Comparison of ENCODE assay signal across 8 mouse cellular contexts in genomic region chr2:147364982-147365907, GRCm38 (mm10). TPM values are rescaled to one million over a fixed set of nuclear protein-coding genes. Genes with fewer than 3 reads are reported as not detected.
A peak's percentile ranks its signal among the peaks of the same experiment; 100 is the strongest.
DNase-seq lines count a peak whose midpoint lies in the region; ATAC-seq and TF ChIP-seq lines count a peak whose summit lies in the region.

No protein-coding gene starts in this region.

- H3K27me3 ChIP-seq in kidney, postnatal 0 days (ENCODE audit: insufficient read depth, low read length), result peaks cover 87% of the 10 kb centered on the region
- peaks cover 94% of the 10 kb centered on the region for H3K27me3 ChIP-seq in embryonic facial prominence, embryonic 14.5 days (replicated peaks; ENCODE audit: control insufficient read depth, insufficient read depth, low read length)
- peaks cover 73% of the 10 kb centered on the region for H3K27me3 ChIP-seq in hindbrain, embryonic 16.5 days (replicated peaks; ENCODE audit: control insufficient read depth, insufficient read depth, low read length)
- H3K27me3 ChIP-seq in neural tube, embryonic 13.5 days, result peaks cover 94% of the 10 kb centered on the region

- H3K4me3 ChIP-seq in kidney, postnatal 0 days (replicated peaks; ENCODE audit: low read depth, low read length), result peak overlapping the region; percentile 27
- peak overlapping the region; percentile 47 for H3K4me3 ChIP-seq in embryonic facial prominence, embryonic 14.5 days (ENCODE audit: low read depth, low read length)
- H3K4me3 ChIP-seq in hindbrain, embryonic 16.5 days (ENCODE audit: low read length), result peak overlapping the region; percentile 29
- peak overlapping the region; percentile 30 for H3K4me3 ChIP-seq in neural tube, embryonic 13.5 days

- no peak overlapping the region for H3K9ac ChIP-seq in kidney, postnatal 0 days (ENCODE audit: low read depth, low read length)
- peak overlapping the region; percentile 65 for H3K9ac ChIP-seq in embryonic facial prominence, embryonic 14.5 days (ENCODE audit: low read depth, low read length)
- no peak overlapping the region for H3K9ac ChIP-seq in hindbrain, embryonic 16.5 days (ENCODE audit: low read depth, low read length)
- H3K9ac ChIP-seq in neural tube, embryonic 13.5 days, result peak overlapping the region; percentile 49; the same call in 1 of the 2 replicates

- TF ChIP-seq CTCF in kidney, postnatal 0 days (IDR thresholded peaks at IDR 0.05; ENCODE audit: low read depth), result no peak

- H3K9me3 ChIP-seq in kidney, postnatal 0 days (replicated peaks; ENCODE audit: low read length), result no peaks in the 10 kb centered on the region
- H3K9me3 ChIP-seq in embryonic facial prominence, embryonic 14.5 days (ENCODE audit: control insufficient read depth, low read length), result no peaks in the 10 kb centered on the region
- 0 out of 2 replicates have a peak, but pooled peaks cover 3% of the 10 kb centered on the region for H3K9me3 ChIP-seq in hindbrain, embryonic 16.5 days (ENCODE audit: control insufficient read depth, low read length)
- H3K9me3 ChIP-seq in neural tube, embryonic 13.5 days, result no peaks in the 10 kb centered on the region

- H3K27ac ChIP-seq in kidney, postnatal 0 days, result no peak overlapping the region
- H3K27ac ChIP-seq in embryonic facial prominence, embryonic 14.5 days (replicated peaks; ENCODE audit: low read depth, low read length), result no peak overlapping the region
- no peak overlapping the region for H3K27ac ChIP-seq in hindbrain, embryonic 16.5 days (ENCODE audit: low read depth, low read length)
- no peak overlapping the region for H3K27ac ChIP-seq in neural tube, embryonic 13.5 days (replicated peaks)

- under 1% methylated on average over 68 of the region's 80 CpGs for WGBS in kidney, postnatal 0 days
- WGBS in embryonic facial prominence, embryonic 14.5 days, result under 1% methylated on average over 34 of the region's 80 CpGs
- 0% methylated on average over 52 of the region's 80 CpGs for WGBS in hindbrain, embryonic 16.5 days
- WGBS in neural tube, embryonic 13.5 days, result under 1% methylated on average over 80 of the region's 80 CpGs

- peak overlapping the region; percentile 49 for H3K4me2 ChIP-seq in kidney, postnatal 0 days (ENCODE audit: low read length)
- H3K4me2 ChIP-seq in embryonic facial prominence, embryonic 14.5 days (ENCODE audit: low read depth, low read length), result peak overlapping the region; percentile 60
- peak overlapping the region; percentile 52 for H3K4me2 ChIP-seq in hindbrain, embryonic 16.5 days (ENCODE audit: low read length)
- peak overlapping the region; percentile 43 for H3K4me2 ChIP-seq in neural tube, embryonic 13.5 days

- peak; percentile 22; the same call in 1 of the 2 replicates for ATAC-seq in kidney, postnatal 0 days (replicated peaks; ENCODE audit: low FRiP score, low read depth)
- peak; percentile 74 for ATAC-seq in embryonic facial prominence, embryonic 14.5 days (ENCODE audit: low read depth)
- ATAC-seq in hindbrain, embryonic 16.5 days, result peak; percentile 53
- peak; percentile 49 for ATAC-seq in neural tube, embryonic 13.5 days (ENCODE audit: low read depth)

- H3K4me1 ChIP-seq in kidney, postnatal 0 days (replicated peaks; ENCODE audit: insufficient read depth, low read length), result 0 out of 2 replicates have a peak, but pooled peaks cover 4% of the 10 kb centered on the region
- H3K4me1 ChIP-seq in embryonic facial prominence, embryonic 14.5 days (ENCODE audit: control insufficient read depth, insufficient read depth, low read length), result peaks cover 8% of the 10 kb centered on the region; the same call in 1 of the 2 replicates
- peaks cover 4% of the 10 kb centered on the region for H3K4me1 ChIP-seq in hindbrain, embryonic 16.5 days (ENCODE audit: control insufficient read depth, insufficient read depth, low read depth, low read length)
- H3K4me1 ChIP-seq in neural tube, embryonic 13.5 days (replicated peaks), result peaks cover 10% of the 10 kb centered on the region

- H3K36me3 ChIP-seq in kidney, postnatal 0 days (ENCODE audit: insufficient read depth, low read length), result no peaks in the 10 kb centered on the region
- no peaks in the 10 kb centered on the region for H3K36me3 ChIP-seq in embryonic facial prominence, embryonic 14.5 days (ENCODE audit: control insufficient read depth, insufficient read depth, low read length)
- H3K36me3 ChIP-seq in hindbrain, embryonic 16.5 days (ENCODE audit: control insufficient read depth, insufficient read depth, low read length), result no peaks in the 10 kb centered on the region
- no peaks in the 10 kb centered on the region for H3K36me3 ChIP-seq in neural tube, embryonic 13.5 days

- no peak for DNase-seq in kidney, postnatal 0 days (ENCODE audit: low spot score)
- no peak for DNase-seq in kidney, postnatal 25 days
- DNase-seq in embryonic facial prominence, embryonic 14.5 days (ENCODE audit: low spot score), result no peak
- DNase-seq in left cerebral cortex, adult 8-10 months (ENCODE audit: low spot score in 2 of 2), result no peak
- no peak for DNase-seq in right cerebral cortex, postnatal 14 days
- DNase-seq in T-cell, adult 2 months (ENCODE audit: low spot score), result no peak

RNA-seq across cellular contexts. Expression of gene Pax1, which starts 3.5 kb away (rescaled TPM):
- not detected in 2 replicates for polyA plus RNA-seq in kidney, postnatal 0 days (2015; fragmentation: Nextera tagmentation; extraction: Ambion mirVana)
- 7.3 and 9.3 TPM in 2 replicates for polyA plus RNA-seq in embryonic facial prominence, embryonic 14.5 days (2014; fragmentation: Nextera tagmentation; extraction: Ambion mirVana)
- polyA plus RNA-seq in hindbrain, embryonic 16.5 days (2015; fragmentation: Nextera tagmentation; extraction: Ambion mirVana), result 0.07 TPM in 1 of 2 replicates, not detected in the other
- 1.7 and 9.6 TPM in 2 replicates for polyA plus RNA-seq in neural tube, embryonic 13.5 days (2015; fragmentation: Nextera tagmentation; extraction: Ambion mirVana)
- total RNA-seq in left cerebral cortex, adult 8-10 months (2022), result not detected

Comparison
In these comparisons a context has a peak if more than half of its experiments do, and no peak if none do; other contexts are left out.
1. ATAC-seq: peak in every context shown above with its lines; median percentile 74 in embryonic facial prominence, embryonic 14.5 days; 53 in hindbrain, embryonic 16.5 days; 49 in neural tube, embryonic 13.5 days; 22 in kidney, postnatal 0 days.
2. H3K9ac ChIP-seq: peak in embryonic facial prominence, embryonic 14.5 days (single experiment) and neural tube, embryonic 13.5 days (single experiment); none in kidney, postnatal 0 days (single experiment) and hindbrain, embryonic 16.5 days (single experiment).
3. Peak in every context shown above with its lines, with median percentiles within 50 percentile points of each other: H3K4me2 ChIP-seq and H3K4me3 ChIP-seq.